Mouse (Mus musculus) c-Kit-negative CD71-positive TER-119-positive erythroid progenitor cells, embryonic 14.5 days (primary cell): ENCODE data around the gene Erbb4.

Experiments used
- DNase-seq: peaks from one replicate; pipeline ENCODE4 v3.0.0-alpha.2; 2013; ENCODE audit warnings: low read depth, low spot score

Erbb4 gene

GRCm38 (mm10) chr1:69107485-69108158 lies at the start of gene Erbb4:
TSS of gene Erbb4 (minus strand) at chr1:69108059.
- no peak for DNase-seq

GRCm38 (mm10) chr1:69157346-69157745 lies 49.5 kb upstream of the Erbb4 start:
- DNase-seq = no peak

GRCm38 (mm10) chr1:69141341-69141740 lies 33.5 kb upstream of the Erbb4 start:
- DNase-seq = no peak

GRCm38 (mm10) chr1:69139519-69139868 lies 31.6 kb upstream of the Erbb4 start:
- DNase-seq = no peak

- DNase-seq = peak; percentile 19
Measured at GRCm38 (mm10) chr1:69138856-69139518, 31.1 kb upstream of the Erbb4 start.

- no peak for DNase-seq
Measured at GRCm38 (mm10) chr1:69124147-69124848, 16.4 kb upstream of the Erbb4 start.

- DNase-seq = no peak
Measured at GRCm38 (mm10) chr1:69118249-69118938, 10.5 kb upstream of the Erbb4 start.

GRCm38 (mm10) chr1:69108159-69108925 lies 483 bp upstream of the Erbb4 start:
- no peak for DNase-seq

GRCm38 (mm10) chr1:69106937-69107461 lies 860 bp downstream of the Erbb4 start:
- no peak for DNase-seq

- no peak for DNase-seq
Measured at GRCm38 (mm10) chr1:69106322-69106761, 1.5 kb downstream of the Erbb4 start.

- no peak for DNase-seq
Measured at GRCm38 (mm10) chr1:69105493-69106321, 2.2 kb downstream of the Erbb4 start.

GRCm38 (mm10) chr1:69105096-69105492 lies 2.8 kb downstream of the Erbb4 start:
- no peak for DNase-seq

GRCm38 (mm10) chr1:69103211-69103706 lies 4.6 kb downstream of the Erbb4 start:
- DNase-seq = no peak

GRCm38 (mm10) chr1:69101670-69102069 lies 6.2 kb downstream of the Erbb4 start:
- no peak for DNase-seq

GRCm38 (mm10) chr1:69093052-69093451 lies 14.8 kb downstream of the Erbb4 start:
- DNase-seq = no peak

GRCm38 (mm10) chr1:69089331-69089730 lies 18.5 kb downstream of the Erbb4 start:
- DNase-seq = no peak

GRCm38 (mm10) chr1:69085753-69086152 lies 22.1 kb downstream of the Erbb4 start:
- DNase-seq = no peak

GRCm38 (mm10) chr1:69048918-69049317 lies 58.9 kb downstream of the Erbb4 start:
- no peak for DNase-seq

- no peak for DNase-seq
Measured at GRCm38 (mm10) chr1:69046228-69046978, 61.5 kb downstream of the Erbb4 start.
